Mouse (Mus musculus): ENCODE data around the gene Borcs5.

GRCm38 (mm10) chr6:134656527-134656926 lies 17.2 kb downstream of the Borcs5 start:
- no peak for TF ChIP-seq CTCF (conservative IDR thresholded peaks at IDR 0.05; ENCODE audit: low read length)
- no peak for TF ChIP-seq POU5F1 (IDR thresholded peaks at IDR 0.05; ENCODE audit: borderline replicate concordance, low read length)
- no peak for TF ChIP-seq NANOG (IDR thresholded peaks at IDR 0.05; ENCODE audit: borderline replicate concordance, low read length)

Data from E14TG2a.4 (cell line).